Mouse (Mus musculus): ENCODE results near the gene Hdgfl1. TPM values are rescaled to one million over a fixed set of nuclear protein-coding genes. Genes with fewer than 3 reads are reported as not detected.
A peak's percentile ranks its signal among the peaks of the same experiment; 100 is the strongest.

The Hdgfl1 gene
- total RNA-seq (2021): not detected
- long read RNA-seq, experiment 1: 0 reads
- long read RNA-seq, experiment 2: 0 reads

- no peak for DNase-seq
- intact Hi-C loops (cut with DNase I; ENCODE audit: low total_unique reads): no loop called here
Observed at GRCm38 (mm10) chr13:26769955-26770354, at the start of gene Hdgfl1. Hdgfl1 (minus strand) TSS chr13:26770165.

- intact Hi-C loops (cut with DNase I; ENCODE audit: low total_unique reads): no loop called here
- DNase-seq: no peak
Observed at GRCm38 (mm10) chr13:26795460-26795859, 25.5 kb upstream of the Hdgfl1 start.

GRCm38 (mm10) chr13:26769424-26769823 is 541 bp downstream of the Hdgfl1 start:
- intact Hi-C loops (cut with DNase I; ENCODE audit: low total_unique reads): no loop called here
- no peak for DNase-seq

GRCm38 (mm10) chr13:26761966-26762803 is 7.8 kb downstream of the Hdgfl1 start:
- no peak for DNase-seq
- intact Hi-C loops (cut with DNase I; ENCODE audit: low total_unique reads): no loop called here

- intact Hi-C loops (cut with DNase I; ENCODE audit: low total_unique reads): no loop called here
- DNase-seq: no peak
Observed at GRCm38 (mm10) chr13:26752863-26753262, 17.1 kb downstream of the Hdgfl1 start.

- intact Hi-C loops (cut with DNase I; ENCODE audit: low total_unique reads): no loop called here
Observed at GRCm38 (mm10) chr13:26752414-26752813, 17.6 kb downstream of the Hdgfl1 start.

GRCm38 (mm10) chr13:26745760-26746457 is 24.1 kb downstream of the Hdgfl1 start:
- DNase-seq: no peak
- intact Hi-C loops (cut with DNase I; ENCODE audit: low total_unique reads): no loop called here

More at GRCm38 (mm10) chr13:26752414-26752813, 17.6 kb downstream of the Hdgfl1 start:
- no peak for DNase-seq

- no peak for DNase-seq
- intact Hi-C loops (cut with DNase I; ENCODE audit: low total_unique reads): no loop called here
Observed at GRCm38 (mm10) chr13:26745059-26745759, 24.8 kb downstream of the Hdgfl1 start.

- intact Hi-C loops (cut with DNase I; ENCODE audit: low total_unique reads): no loop called here
Observed at GRCm38 (mm10) chr13:26744068-26744467, 25.9 kb downstream of the Hdgfl1 start.

GRCm38 (mm10) chr13:26734981-26735380 is 35.0 kb downstream of the Hdgfl1 start:
- intact Hi-C loops (cut with DNase I; ENCODE audit: low total_unique reads): no loop called here
- DNase-seq: no peak

More at GRCm38 (mm10) chr13:26744068-26744467, 25.9 kb downstream of the Hdgfl1 start:
- peak; percentile 5 for DNase-seq

GRCm38 (mm10) chr13:26724250-26724649 is 45.7 kb downstream of the Hdgfl1 start:
- no peak for DNase-seq
- intact Hi-C loops (cut with DNase I; ENCODE audit: low total_unique reads): no loop called here

GRCm38 (mm10) chr13:26721333-26721732 is 48.6 kb downstream of the Hdgfl1 start:
- no peak for DNase-seq
- intact Hi-C loops (cut with DNase I; ENCODE audit: low total_unique reads): no loop called here

- intact Hi-C loops (cut with DNase I; ENCODE audit: low total_unique reads): no loop called here
Observed at GRCm38 (mm10) chr13:26720917-26721316, 49.0 kb downstream of the Hdgfl1 start.

GRCm38 (mm10) chr13:26719146-26719715 is 50.7 kb downstream of the Hdgfl1 start:
- DNase-seq: no peak
- intact Hi-C loops (cut with DNase I; ENCODE audit: low total_unique reads): no loop called here

More at GRCm38 (mm10) chr13:26720917-26721316, 49.0 kb downstream of the Hdgfl1 start:
- no peak for DNase-seq
